Mouse (Mus musculus): ENCODE data around the gene Adprm.
A peak's percentile ranks its signal among the peaks of the same experiment; 100 is the strongest.

Gene Adprm

DNA sequence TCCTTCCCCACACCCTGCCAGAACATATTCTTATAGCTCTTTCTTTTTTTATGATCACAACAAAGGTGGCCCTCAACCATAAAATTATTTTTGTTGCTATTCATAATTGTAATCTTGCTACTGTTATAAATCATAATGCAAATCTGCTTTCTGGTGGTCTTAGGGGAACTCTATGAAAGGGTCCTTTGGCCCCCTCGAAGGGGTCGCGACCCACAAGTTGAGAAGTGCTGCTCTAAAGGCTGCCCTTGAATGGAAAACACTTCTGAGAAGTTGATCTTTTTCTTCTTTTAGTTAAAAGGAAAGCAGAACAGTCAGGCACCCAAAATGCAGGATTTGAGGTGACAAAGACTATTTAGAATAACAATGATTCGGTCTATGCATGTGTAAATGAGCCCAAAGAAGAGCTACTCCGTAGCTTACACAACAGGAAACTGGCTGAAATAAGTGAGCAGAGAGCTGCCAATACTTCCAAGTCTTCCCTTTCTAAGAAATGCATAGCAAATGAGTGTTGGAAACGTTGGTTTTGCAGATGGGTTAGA, 28.5 kb downstream of the Adprm start:
- DNase-seq (ENCODE audit: low read depth, low spot score), result peak; percentile 93

DNA sequence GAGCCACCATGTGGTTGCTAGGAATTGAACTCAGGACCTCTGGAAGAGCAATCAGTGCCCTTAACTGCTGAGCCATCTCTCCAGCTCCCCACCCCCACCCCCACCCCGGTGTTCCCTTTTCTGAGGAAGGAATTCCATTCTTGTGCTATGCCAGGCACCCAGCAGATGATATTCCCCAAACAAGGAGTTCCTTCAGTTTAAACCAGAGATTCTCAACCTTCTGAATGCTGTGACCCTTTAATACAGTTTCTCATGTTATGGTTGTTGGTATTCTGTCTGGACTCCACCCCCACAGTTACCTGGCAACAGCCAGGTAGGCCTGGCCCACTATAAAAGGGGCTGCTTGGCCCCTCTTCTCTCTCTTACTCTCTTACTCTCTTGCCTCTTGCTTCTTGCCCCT, 29.2 kb downstream of the Adprm start:
- DNase-seq (ENCODE audit: low read depth, low spot score), result peak; percentile 84

- peak; percentile 93 for DNase-seq (ENCODE audit: low read depth, low spot score)
These were observed 29.9 kb downstream of the Adprm start for GRCm38 (mm10) chr11:67022354-67023115.

- DNase-seq (ENCODE audit: low read depth, low spot score), result peak; percentile 85
These were observed 31.4 kb downstream of the Adprm start for GRCm38 (mm10) chr11:67020948-67021347.

DNA sequence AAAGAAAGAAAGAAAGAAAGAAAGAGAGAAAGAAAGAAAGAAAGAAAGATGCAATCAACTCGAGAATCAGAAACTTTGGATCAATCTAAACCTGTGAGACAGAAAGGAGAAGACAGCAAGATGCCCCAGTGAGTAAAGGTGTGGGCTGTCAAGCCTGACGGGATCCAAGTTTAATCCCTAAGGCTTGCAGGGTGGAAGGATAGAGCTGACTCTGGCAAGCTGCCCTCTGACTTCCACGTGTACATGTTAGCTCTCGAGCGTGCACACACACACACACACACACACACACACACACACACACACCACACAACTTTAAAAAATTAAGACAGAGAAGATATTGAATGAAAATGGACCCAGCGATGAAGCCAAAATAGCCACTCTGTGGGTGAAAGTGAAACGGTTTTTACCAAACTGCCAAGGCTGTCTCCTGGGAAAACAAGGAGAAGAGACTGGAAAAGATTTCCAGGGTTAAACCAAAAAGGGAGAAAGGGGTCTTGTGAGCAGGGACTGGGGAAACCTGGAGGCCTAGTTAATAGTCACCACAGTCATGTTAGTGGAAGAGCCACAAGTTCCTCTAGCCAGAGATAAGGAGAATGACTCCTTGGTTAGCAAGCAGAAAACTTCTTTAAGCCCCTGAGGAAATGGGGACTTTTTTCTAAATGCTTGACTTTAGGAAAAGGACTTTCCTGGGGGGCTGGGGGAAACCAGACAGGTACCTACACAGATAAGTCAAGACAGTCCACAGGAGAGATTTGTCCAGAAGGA, 32.5 kb downstream of the Adprm start:
- no peak for DNase-seq (ENCODE audit: low read depth, low spot score)

- DNase-seq (ENCODE audit: low read depth, low spot score), result peak; percentile 99
These were observed 34.4 kb downstream of the Adprm start for GRCm38 (mm10) chr11:67017801-67018591.

DNA sequence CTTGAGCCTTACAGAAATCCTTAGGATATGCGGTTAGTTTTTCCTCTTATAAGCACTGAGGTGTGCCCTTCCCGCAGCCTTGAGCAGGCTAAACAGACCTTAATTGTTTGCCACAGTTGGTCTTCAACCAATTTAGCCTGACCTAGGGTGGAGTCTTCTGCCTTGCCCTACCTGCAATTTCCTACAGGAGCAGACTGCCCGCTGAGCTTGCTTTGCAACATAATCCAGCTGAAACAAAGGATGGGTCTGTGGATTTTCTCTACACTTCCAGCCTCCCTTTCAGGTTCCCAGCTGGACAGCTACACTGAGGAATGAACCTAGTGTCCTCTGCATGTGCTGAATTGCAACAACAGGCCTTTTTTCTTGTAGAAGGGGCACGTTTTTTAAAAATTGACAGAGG, 40.8 kb downstream of the Adprm start:
- DNase-seq (ENCODE audit: low read depth, low spot score), result peak; percentile 97

DNA sequence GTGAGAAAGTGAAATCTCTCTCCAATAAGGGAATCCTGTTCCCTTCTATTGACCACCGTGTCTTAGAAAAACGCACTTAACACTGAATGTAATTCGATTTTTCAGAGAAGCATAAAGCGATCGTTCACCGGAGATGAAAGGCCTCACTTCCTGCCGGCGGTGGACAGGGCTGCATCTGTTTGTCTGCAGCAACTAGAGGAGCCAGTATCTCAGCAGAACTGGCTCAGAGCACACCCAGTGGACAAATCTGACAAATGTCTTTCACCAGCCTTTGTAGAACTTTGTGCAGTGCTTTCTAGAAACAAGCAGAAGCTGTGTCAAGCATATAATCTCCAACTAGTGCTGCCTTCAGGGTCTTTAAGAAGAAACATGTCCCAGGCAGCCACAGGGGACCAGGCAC, 42.0 kb downstream of the Adprm start:
- peak; percentile 46 for DNase-seq (ENCODE audit: low read depth, low spot score)

DNA sequence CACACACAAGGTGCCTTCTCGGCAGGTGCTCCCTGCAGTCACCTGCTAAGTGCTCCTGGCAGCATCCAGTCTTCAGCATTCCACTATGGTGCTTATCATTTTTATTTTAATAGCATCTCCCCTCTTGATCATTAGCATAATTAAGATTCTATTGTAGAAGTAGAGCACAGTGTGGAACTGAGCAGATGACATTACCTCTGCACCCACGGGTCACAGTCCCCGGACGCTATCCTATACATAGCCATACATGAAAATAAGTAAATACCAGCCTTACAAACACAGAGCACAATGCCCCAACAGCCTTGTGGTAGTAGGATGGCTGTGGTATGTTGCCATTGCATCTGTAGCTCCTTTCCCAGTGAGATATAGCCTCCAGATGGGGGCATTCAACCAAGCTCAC, 43.9 kb downstream of the Adprm start:
- DNase-seq (ENCODE audit: low read depth, low spot score), result no peak

DNA sequence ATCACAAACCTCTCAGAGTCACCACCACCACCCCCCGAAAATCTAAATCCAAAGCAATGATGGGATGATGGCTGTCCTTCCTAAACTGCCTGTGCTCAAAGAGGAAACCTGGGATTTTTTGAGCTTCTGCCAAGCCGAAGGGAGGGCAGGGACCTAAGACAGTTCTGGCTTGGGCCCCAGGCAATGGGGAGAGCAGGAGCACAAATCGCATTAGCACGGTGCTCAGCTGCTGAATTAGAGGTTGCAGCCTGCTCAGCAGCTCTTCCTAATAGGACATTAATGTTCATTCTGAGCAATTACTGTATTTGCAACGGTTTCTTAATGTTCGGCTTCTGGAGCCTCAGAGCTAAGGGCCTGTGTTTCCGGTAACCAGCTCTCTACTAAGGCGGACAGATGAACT, 44.4 kb downstream of the Adprm start:
- DNase-seq (ENCODE audit: low read depth, low spot score), result no peak

DNA sequence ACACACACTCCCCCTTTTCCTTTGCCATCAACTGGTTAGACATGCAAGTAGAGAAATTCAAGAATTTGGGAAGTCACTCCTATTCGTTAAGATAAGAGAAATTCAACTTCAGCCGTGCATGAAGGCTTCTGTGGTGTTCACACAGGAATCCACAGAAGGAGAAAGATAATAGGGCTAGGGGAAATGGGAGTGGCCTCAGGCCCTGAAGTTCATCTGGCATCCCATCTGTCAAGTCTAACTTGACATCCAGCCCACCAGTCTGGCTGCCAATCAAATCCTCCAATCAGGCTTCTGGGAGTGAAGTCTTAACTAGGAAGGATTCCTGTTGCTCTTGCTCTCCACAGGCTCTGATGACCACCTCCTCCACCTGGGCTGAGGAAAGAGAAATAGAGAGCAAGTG, 49.5 kb downstream of the Adprm start:
- DNase-seq (ENCODE audit: low read depth, low spot score), result no peak

DNA sequence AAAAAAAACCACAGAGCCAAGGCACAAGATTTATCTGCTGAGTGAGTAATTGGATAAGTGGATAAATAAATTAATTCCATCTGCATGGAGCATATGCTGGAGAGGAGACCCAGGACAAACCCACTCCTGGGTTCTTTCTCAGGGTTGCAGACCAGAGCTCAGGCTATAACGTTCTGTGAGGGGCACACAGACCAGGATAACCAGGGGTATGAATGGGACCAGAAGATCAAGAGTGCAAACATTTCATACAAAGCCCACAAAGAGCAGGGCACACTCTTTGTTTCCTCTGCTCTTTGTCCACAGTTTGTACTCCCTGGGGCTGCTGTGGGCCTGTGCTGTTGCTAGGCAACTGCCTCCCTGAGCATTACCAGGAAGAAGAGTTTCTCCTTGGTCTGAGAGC, 50.7 kb downstream of the Adprm start:
- DNase-seq (ENCODE audit: low read depth, low spot score), result peak; percentile 59

GRCm38 (mm10) chr11:67000671-67001070, 51.7 kb downstream of the Adprm start:
- DNase-seq (ENCODE audit: low read depth, low spot score), result no peak

- DNase-seq (ENCODE audit: low read depth, low spot score), result no peak
These were observed 53.7 kb downstream of the Adprm start for GRCm38 (mm10) chr11:66998467-66999403.

GRCm38 (mm10) chr11:66996446-66996845, 55.9 kb downstream of the Adprm start:
- no peak for DNase-seq (ENCODE audit: low read depth, low spot score)

GRCm38 (mm10) chr11:66993674-66994073, 58.7 kb downstream of the Adprm start:
- no peak for DNase-seq (ENCODE audit: low read depth, low spot score)

DNA sequence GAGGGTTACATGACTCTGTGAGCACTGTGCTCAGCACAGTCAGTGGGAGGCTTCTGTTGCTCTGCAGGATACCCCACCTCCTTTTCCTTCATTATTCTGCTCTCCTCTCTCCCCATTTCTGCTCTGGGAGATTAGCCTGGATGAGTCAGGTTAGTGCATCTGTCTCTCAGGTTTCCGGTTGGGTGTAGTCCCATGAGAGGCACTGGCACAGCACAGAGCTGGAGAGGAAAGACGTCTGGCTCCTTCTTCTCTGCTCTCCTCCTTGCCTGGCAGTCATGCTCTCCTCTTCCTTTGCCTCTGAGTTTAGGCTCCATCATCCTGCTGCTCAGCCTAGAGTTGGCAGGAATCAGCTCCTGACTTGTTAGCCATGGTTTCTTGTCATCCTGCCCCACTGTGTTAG, 60.2 kb downstream of the Adprm start:
- no peak for DNase-seq (ENCODE audit: low read depth, low spot score)

Data from R1 (cell line).